Mouse (Mus musculus) embryo, embryonic 11 days (tissue): ENCODE data around the gene Ctsk.
"Not testable (repeated sequence)": the region's sequence is repeated elsewhere in the genome, so short reads cannot be mapped to it uniquely, and the experiment has no call there.

Source experiments
- DNase-seq: peaks from one replicate; pipeline ENCODE4 v3.0.0-alpha.2; 2015

Ctsk gene

GRCm38 (mm10) chr3:95526622-95527211 lies 27.7 kb downstream of the Ctsk start, which contains the start of gene Ctss:
Ctss (plus strand) TSS chr3:95526786.
- no peak for DNase-seq

- no peak for DNase-seq
Measured at GRCm38 (mm10) chr3:95529814-95530213, 30.8 kb downstream of the Ctsk start.

- DNase-seq, result no peak
Measured at GRCm38 (mm10) chr3:95531025-95531424, 32.0 kb downstream of the Ctsk start.

- DNase-seq, result no peak
Measured at GRCm38 (mm10) chr3:95533364-95533763, 34.3 kb downstream of the Ctsk start.

- no peak for DNase-seq
Measured at GRCm38 (mm10) chr3:95534927-95535326, 35.9 kb downstream of the Ctsk start.

GRCm38 (mm10) chr3:95538936-95539335 lies 39.9 kb downstream of the Ctsk start:
- no peak for DNase-seq

- no peak for DNase-seq
Measured at GRCm38 (mm10) chr3:95539837-95540236, 40.8 kb downstream of the Ctsk start.

- DNase-seq, result not testable (repeated sequence)
Measured at GRCm38 (mm10) chr3:95541186-95541585, 42.1 kb downstream of the Ctsk start.

GRCm38 (mm10) chr3:95542171-95542570 lies 43.1 kb downstream of the Ctsk start:
- no peak for DNase-seq

- DNase-seq, result no peak
Measured at GRCm38 (mm10) chr3:95542981-95543380, 43.9 kb downstream of the Ctsk start.

- DNase-seq, result no peak
Measured at GRCm38 (mm10) chr3:95550176-95550575, 51.1 kb downstream of the Ctsk start.

GRCm38 (mm10) chr3:95553986-95554385 lies 54.9 kb downstream of the Ctsk start:
- no peak for DNase-seq
